Mouse (Mus musculus): ENCODE data around the gene Ifi204. TPM values are rescaled to one million over a fixed set of nuclear protein-coding genes. Genes with fewer than 3 reads are reported as not detected.

The Ifi204 gene
- polyA plus RNA-seq (2012; rRNA removed; ENCODE audit: low replicate concordance) = 1.9 and 6.8 TPM in 2 replicates

GRCm38 (mm10) chr1:173766848-173767617 lies at the start of gene Ifi204:
TSS of gene Ifi204 (minus strand) at chr1:173766943.

DNA sequence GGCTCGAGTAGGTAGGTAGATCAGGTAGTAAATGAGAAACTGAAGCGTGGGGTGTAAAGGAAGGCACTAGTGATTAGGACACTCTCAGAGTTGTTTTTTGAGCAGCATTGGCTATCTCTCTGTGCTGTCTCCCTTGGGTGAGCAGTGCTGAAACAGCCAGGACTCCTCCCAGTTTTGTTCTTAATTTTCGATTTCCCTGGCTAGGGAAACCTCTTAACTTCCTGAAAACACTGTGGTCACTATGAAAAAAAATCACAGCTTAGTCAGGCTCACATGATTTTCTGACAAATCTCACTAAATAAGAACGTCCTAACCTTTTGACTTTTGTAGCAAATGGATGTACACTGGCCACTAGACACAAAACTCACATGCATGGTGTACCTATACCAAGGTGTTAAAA lies 25.1 kb downstream of the Ifi204 start, which contains the start of gene Ifi207:
Gene Ifi207 (minus strand): TSS at position 92 of the 400 bp plus-strand sequence.

Other genes starting within 250 kb of the Ifi204 start
- gene Ifi214, start 231.0 kb downstream of the Ifi204 start, polyA plus RNA-seq (2012; rRNA removed; ENCODE audit: low replicate concordance) = 0.84 and 1.3 TPM in 2 replicates
- 14.9 and 18.4 TPM in 2 replicates for gene Ifi213, start 167.7 kb downstream of the Ifi204 start, polyA plus RNA-seq (2012; rRNA removed; ENCODE audit: low replicate concordance)
- gene Ifi209, start 136.0 kb downstream of the Ifi204 start, polyA plus RNA-seq (2012; rRNA removed; ENCODE audit: low replicate concordance) = 2.8 and 5.7 TPM in 2 replicates
- 14.5 and 19.2 TPM in 2 replicates for gene Ifi208, start 93.3 kb downstream of the Ifi204 start, polyA plus RNA-seq (2012; rRNA removed; ENCODE audit: low replicate concordance)
- gene Ifi207, start 25.2 kb downstream of the Ifi204 start, polyA plus RNA-seq (2012; rRNA removed; ENCODE audit: low replicate concordance) = 13.7 and 48.4 TPM in 2 replicates
- gene Ifi211, start 146.1 kb upstream of the Ifi204 start, polyA plus RNA-seq (2012; rRNA removed; ENCODE audit: low replicate concordance) = 2.0 and 4.2 TPM in 2 replicates
- 8.0 and 19.3 TPM in 2 replicates for gene Mndal, start 175.5 kb upstream of the Ifi204 start, polyA plus RNA-seq (2012; rRNA removed; ENCODE audit: low replicate concordance)
- 17.8 and 37.0 TPM in 2 replicates for gene Ifi203, start 175.7 kb upstream of the Ifi204 start, polyA plus RNA-seq (2012; rRNA removed; ENCODE audit: low replicate concordance)
- 0.17 and 0.56 TPM in 2 replicates for gene Ifi202b, start 215.8 kb upstream of the Ifi204 start, polyA plus RNA-seq (2012; rRNA removed; ENCODE audit: low replicate concordance)

All from mammary gland, adult 2 months (tissue).